Mouse (Mus musculus): ENCODE measurements around the gene Slc39a7. TPM values are rescaled to one million over a fixed set of nuclear protein-coding genes. Genes with fewer than 3 reads are reported as not detected.

The Slc39a7 gene
- polyA plus RNA-seq, 1 experiment from 2014 or later = 169 TPM

DNA sequence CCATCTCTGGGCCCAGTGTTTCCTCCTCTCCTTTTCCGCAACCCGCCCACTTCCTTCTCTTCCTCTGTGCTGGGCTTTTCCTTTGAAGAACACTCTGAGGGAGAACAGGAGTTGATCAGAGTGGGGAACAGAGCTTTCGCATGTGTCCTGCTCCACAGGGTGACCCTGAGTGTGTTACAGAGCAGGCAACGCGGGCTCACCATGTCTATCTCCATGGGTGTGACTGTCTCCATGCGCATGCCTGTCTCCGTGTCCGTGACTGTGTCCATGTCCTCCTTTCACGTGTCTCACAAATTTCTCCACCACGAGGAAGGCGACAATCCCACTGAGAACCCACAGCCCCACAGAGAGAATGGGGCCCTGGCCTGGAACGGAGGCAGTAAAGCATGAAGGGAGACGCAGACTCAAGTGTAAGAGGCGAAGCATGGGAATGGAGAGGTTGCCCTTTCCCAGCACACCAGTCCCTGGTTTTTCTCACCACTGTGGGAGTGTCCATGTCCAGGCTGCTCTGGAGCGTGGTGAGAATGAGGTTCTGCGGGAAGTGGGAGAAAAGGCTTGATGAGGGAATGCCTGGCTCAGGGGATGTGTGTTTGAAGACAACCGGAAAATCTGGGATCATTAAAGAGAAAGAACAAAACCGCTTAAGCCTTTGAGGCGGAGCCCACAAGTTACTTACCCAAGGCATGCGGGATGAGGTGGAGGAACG lies 1.4 kb downstream of the Slc39a7 start:
- H3K9ac ChIP-seq = peak overlapping the region; percentile 11; the same call in 1 of the 2 replicates
- WGBS = 75% methylated on average over 21 of the region's 21 CpGs
- no peak for ATAC-seq (ENCODE audit: insufficient read depth, low FRiP score, low read depth)
- H3K27me3 ChIP-seq (replicated peaks) = no peaks in the 10 kb centered on the region
- no peak overlapping the region for H3K27ac ChIP-seq
- peak overlapping the region; percentile 92 for H3K4me2 ChIP-seq
- peaks cover 15% of the 10 kb centered on the region for H3K36me3 ChIP-seq
- peak overlapping the region; percentile 79 for H3K4me3 ChIP-seq (replicated peaks)
- H3K4me1 ChIP-seq = peaks cover 61% of the 10 kb centered on the region
- no peaks in the 10 kb centered on the region for H3K9me3 ChIP-seq

DNA sequence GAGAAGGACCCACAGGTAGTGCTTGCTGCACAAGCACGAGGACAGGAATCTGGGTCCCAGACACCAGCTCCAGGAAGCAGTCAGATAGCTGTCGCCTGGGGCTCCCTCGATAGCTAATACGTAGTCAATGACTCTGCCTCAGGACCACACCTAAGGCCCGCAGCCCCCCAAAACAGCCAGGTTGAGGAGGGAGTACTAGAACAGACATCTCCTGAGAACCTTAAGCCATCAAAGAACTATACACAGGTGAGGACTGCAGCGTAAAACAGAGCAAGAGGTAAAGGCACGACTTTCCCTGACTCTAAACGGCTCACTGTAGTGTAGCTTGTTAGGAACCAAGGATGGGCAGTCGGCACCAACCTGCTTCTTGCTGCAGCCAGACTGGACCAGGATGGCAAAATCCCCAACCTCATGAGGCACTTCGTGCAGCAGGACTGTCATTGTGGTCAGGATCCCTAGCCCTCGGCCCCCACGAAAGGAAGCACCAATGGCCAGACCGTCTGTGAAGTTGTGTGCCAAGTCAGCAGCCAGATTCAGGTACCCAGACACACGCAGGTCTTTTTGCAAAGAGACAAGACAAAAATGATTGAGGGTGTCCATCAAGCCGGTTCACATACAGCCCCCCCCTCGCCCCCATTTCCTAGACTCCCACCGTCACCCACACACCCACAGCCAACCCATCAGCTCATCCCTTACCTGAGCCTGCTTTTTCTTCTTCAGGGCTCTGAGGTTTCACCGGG lies 2.2 kb downstream of the Slc39a7 start:
- Histone ChIP-seq H3K27ac (no peak overlapping the region), H3K36me3 (peaks cover 15% of the 10 kb centered on the region), H3K4me3 (replicated peaks) (no peak overlapping the region; the same call in 1 of the 2 replicates), H3K27me3 (replicated peaks) (no peaks in the 10 kb centered on the region), H3K9me3 (no peaks in the 10 kb centered on the region), H3K4me2 (peak overlapping the region; percentile 92), H3K4me1 (peaks cover 61% of the 10 kb centered on the region), H3K9ac (no peak overlapping the region)
- ATAC-seq (ENCODE audit: insufficient read depth, low FRiP score, low read depth) = no peak
- WGBS = 86% methylated on average over 18 of the region's 18 CpGs

DNA sequence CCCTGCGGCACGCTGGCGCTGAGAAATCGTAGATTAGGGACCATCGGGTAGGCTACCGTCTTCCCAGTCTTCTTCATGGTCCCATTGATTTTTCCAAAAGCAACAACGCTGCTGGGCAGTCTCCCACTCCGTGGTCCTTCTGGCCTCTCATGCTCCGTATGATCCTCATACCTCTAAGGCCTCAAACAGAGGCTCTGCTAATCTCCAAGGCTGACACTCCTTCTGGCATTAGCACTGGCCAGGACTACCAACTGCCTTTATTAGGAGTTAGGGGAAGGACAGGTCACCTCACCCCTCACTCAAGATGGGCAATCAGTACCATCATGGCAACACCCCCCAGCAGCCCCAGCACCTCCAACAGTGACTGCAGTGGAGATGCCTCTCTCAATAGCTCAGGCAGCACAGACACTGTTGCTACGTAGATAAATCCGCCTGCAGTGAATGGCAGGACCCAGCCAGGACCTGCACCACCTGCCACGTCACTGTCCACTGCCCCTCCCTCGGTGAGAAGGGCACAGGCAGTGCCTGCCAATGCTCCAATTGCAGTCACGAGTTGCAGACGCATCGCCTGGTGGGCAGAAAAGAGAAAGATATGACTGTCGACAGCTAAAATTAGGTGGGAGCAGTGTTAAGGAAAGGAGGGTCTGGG lies 2.9 kb downstream of the Slc39a7 start:
- Histone ChIP-seq H3K9me3 (no peaks in the 10 kb centered on the region), H3K36me3 (peaks cover 9% of the 10 kb centered on the region), H3K4me1 (peaks cover 62% of the 10 kb centered on the region), H3K9ac (no peak overlapping the region), H3K4me2 (peak overlapping the region; percentile 94; the same call in 1 of the 2 replicates), H3K27ac (0 out of 2 replicates have a peak overlapping the region, but pooled peaks have one; percentile 12), H3K27me3 (replicated peaks) (no peaks in the 10 kb centered on the region), H3K4me3 (replicated peaks) (peak overlapping the region; percentile 56)
- 74% methylated on average over 17 of the region's 17 CpGs for WGBS
- ATAC-seq (ENCODE audit: insufficient read depth, low FRiP score, low read depth) = no peak

DNA sequence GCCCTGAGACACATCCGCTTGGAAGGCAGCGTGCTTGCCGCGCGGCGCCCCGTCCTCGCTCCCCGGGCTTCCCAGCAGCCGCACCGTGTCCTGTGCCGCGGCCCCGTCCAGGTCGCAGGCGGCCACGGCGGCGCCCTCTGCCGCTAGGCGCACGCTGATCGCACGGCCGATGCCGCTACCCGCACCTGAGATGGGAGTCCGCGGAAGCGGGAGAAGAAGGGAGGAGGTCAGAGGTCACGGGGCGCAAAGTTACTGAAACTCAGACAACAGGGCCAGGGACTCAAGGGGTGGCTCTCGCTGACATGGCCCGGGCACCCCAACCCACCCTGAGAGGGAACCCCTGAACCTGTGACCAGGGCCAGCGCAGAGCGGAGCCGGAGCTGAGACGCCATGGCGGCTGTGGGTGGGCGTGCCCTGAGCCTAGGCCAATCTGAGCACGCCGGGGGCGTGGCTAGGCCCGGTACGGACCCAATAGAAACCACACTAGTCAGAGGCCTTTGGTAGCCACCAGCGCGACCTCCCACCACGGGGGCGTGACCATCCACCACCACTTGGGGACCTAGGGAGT lies 3.7 kb downstream of the Slc39a7 start, which contains the start of gene H2-Ke6:
H2-Ke6 (minus strand) TSS at position 405 of the 568 bp plus-strand sequence.
- peak within 1 kb of the TSS; percentile 78 for H3K27ac ChIP-seq
- peak within 1 kb of the TSS; percentile 46 for H3K9ac ChIP-seq
- H3K36me3 ChIP-seq = peaks cover 14% of the 10 kb centered on the region
- peak; percentile 80 for ATAC-seq (ENCODE audit: insufficient read depth, low FRiP score, low read depth)
- WGBS = under 1% methylated on average over 49 of the region's 49 CpGs
- H3K4me3 ChIP-seq (replicated peaks) = peak within 1 kb of the TSS; percentile 56
- H3K27me3 ChIP-seq (replicated peaks) = no peaks in the 10 kb centered on the region
- H3K9me3 ChIP-seq = no peaks in the 10 kb centered on the region
- peaks cover 59% of the 10 kb centered on the region for H3K4me1 ChIP-seq
- peak within 1 kb of the TSS; percentile 94 for H3K4me2 ChIP-seq

DNA sequence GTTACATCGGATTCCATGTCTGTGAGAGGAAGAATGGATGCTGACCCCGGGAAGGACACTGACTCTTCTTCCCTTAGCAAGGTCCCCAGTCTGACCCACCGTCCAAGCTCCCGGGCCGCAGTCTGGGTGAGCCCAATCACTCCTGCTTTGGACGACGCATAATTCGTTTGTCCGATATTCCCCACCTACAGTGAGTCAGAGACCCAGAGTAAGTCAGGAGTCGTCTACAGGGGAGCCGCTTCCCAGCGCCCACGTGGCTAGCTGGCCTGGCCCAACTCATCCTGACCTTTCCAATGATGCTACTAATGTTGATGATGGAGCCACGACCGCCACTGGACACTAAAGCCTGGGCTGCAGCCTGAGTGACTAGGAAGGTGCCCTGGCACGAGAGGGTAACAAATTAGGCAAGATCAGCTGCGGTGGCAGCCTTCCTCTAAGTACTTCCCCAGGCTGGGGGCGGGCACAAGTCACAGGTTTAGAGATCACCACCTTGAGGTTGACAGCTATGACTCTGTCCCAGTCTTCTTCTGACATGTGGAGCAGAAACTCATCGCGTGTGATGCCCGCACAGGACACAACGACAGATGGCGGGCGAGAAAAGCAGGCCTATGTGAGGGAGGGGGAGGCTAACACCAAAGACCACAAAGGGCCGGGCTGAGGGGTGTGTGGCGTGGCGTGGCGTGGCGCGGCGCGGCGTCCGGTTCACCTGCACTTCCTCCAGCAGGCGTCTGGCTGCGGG lies 4.4 kb downstream of the Slc39a7 start:
- peaks cover 21% of the 10 kb centered on the region for H3K36me3 ChIP-seq
- peak overlapping the region; percentile 94 for H3K4me2 ChIP-seq
- 11% methylated on average over 36 of the region's 36 CpGs for WGBS
- no peak for ATAC-seq (ENCODE audit: insufficient read depth, low FRiP score, low read depth)
- H3K9me3 ChIP-seq = no peaks in the 10 kb centered on the region
- H3K9ac ChIP-seq = peak overlapping the region; percentile 46
- no peaks in the 10 kb centered on the region for H3K27me3 ChIP-seq (replicated peaks)
- H3K4me1 ChIP-seq = peaks cover 57% of the 10 kb centered on the region
- H3K27ac ChIP-seq = peak overlapping the region; percentile 78
- peak overlapping the region; percentile 56 for H3K4me3 ChIP-seq (replicated peaks)

DNA sequence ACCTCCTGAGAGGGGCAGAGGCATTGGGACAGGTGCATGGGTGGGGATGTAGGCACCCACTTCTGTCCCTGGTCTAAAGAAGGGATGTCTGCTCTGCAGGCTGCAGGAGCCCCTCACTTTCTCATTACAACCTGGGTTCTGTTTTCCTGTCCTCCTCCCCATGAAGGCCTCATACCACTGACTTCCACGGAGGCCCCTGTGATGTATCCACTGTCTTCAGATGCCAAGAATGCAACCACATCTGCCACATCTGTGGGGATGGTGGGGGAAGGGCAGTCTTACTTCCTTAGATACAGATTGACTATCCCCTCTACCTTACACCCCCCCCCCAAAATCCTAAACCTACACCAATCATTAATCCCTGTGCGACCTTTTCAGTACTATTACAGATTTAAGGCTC lies 5.3 kb downstream of the Slc39a7 start:
- H3K4me1 ChIP-seq = peaks cover 57% of the 10 kb centered on the region
- no peak overlapping the region for H3K27ac ChIP-seq
- H3K4me2 ChIP-seq = peak overlapping the region; percentile 94; the same call in 1 of the 2 replicates
- no peaks in the 10 kb centered on the region for H3K27me3 ChIP-seq (replicated peaks)
- H3K4me3 ChIP-seq (replicated peaks) = no peak overlapping the region
- no peak overlapping the region for H3K9ac ChIP-seq
- ATAC-seq (ENCODE audit: insufficient read depth, low FRiP score, low read depth) = no peak
- H3K9me3 ChIP-seq = no peaks in the 10 kb centered on the region
- H3K36me3 ChIP-seq = peaks cover 28% of the 10 kb centered on the region
- 47% methylated on average over 2 of the region's 2 CpGs for whole genome bisulfite sequencing

DNA sequence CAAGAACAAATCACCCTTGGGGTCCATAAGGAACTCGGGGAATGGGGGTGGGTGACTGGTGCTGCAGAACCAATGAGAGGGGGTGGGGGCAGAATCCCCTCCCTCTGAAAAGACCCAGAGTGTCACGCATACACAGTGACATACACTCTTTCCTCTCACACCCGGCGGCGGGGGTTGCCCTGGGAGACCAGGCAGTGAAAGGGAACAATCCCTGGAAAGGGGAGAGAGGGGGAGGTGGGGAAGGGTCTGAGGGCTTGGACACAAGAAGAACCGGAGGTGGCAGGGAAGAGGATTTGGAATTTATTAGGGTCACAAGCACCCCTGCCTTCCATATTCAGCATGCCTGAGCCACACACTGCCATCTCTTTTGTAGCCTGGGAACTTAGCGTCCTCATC lies 5.7 kb downstream of the Slc39a7 start:
- peak overlapping the region; percentile 90 for H3K4me3 ChIP-seq (replicated peaks)
- no peaks in the 10 kb centered on the region for H3K27me3 ChIP-seq (replicated peaks)
- WGBS = 32% methylated on average over 7 of the region's 7 CpGs
- H3K27ac ChIP-seq = no peak overlapping the region
- no peaks in the 10 kb centered on the region for H3K9me3 ChIP-seq
- no peak overlapping the region for H3K9ac ChIP-seq
- peaks cover 57% of the 10 kb centered on the region for H3K4me1 ChIP-seq
- H3K4me2 ChIP-seq = peak overlapping the region; percentile 94
- H3K36me3 ChIP-seq = peaks cover 31% of the 10 kb centered on the region
- no peak for ATAC-seq (ENCODE audit: insufficient read depth, low FRiP score, low read depth)

DNA sequence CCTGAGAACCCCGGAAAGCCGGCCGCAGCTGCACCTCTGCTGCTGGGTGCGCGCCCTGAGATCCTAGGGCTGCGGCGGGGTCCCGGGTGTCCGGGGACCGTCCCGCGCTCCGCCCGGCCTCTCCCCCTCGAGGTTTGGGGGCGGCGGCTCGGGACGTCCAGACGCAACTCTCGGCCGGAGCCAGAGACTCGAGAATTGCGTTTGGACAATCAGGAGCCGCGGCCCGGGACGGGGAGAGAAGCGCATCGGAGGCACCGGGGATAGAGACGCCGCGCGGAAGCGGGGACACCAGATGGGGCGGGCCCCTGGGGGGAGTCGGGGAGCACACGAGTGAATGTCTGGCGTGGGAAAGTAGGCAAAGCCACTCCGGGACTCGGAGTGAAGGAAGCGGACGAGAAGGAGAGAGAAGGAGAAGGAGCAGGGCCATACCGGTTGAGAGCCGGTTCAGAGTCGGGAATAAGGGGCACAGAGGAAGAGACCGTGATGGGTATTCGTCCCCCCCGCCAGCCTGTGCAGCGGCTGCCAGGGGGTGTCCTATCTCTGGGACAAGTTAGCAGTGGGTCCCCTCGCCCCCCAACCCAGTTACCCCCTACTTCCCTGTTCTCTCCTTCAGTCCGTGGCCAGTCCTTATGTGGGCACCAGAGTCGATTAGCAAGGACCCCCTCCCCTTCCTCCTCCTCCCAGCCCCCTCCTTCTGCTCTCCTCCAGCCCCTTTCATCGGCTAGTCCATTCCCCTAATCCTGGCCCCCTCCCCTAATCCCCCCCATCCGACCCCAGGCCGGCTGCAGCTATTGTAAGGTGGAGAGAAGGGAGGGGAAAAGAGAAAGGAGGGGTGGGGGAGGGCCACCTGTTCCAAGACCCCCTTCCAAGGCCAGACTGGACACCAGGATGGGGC lies 6.4 kb downstream of the Slc39a7 start:
- peak overlapping the region; percentile 90 for H3K4me3 ChIP-seq (replicated peaks)
- H3K36me3 ChIP-seq = peaks cover 36% of the 10 kb centered on the region
- WGBS = 1% methylated on average over 57 of the region's 57 CpGs
- peak overlapping the region; percentile 94 for H3K9ac ChIP-seq
- peaks cover 52% of the 10 kb centered on the region for H3K4me1 ChIP-seq
- H3K9me3 ChIP-seq = no peaks in the 10 kb centered on the region
- peak overlapping the region; percentile 91 for H3K4me2 ChIP-seq
- H3K27me3 ChIP-seq (replicated peaks) = no peaks in the 10 kb centered on the region
- peak; percentile 1; the same call in 1 of the 2 replicates for ATAC-seq (ENCODE audit: insufficient read depth, low FRiP score, low read depth)
- peak overlapping the region; percentile 94 for H3K27ac ChIP-seq

DNA sequence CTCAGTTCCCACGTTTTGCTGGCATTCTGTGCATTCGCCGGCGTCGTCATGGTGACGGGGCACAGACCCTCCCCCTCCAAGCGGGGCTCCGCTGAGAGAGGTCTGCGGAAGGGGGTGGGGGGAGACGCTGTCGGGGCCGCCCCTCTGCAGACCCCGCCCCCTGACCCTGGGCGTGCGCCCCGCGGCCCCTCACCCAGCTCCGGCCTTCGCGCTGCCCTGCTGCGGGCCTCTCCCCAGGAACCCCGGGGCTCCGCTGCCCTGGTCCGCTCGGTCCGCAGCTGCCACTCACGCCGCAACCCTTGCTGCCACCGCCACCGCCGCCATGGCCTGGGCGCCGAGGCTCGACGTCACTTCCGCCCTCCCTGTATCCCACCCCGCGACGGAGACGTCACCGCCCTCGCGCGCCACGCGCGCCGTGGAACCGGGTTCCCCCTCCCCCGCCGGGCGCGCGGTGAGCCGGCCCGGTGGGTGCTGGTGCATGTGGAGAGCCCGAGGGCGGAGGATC lies 7.1 kb downstream of the Slc39a7 start, which contains the start of gene Ring1:
Ring1 (minus strand) TSS at position 364 of the 505 bp plus-strand sequence.
- peak within 1 kb of the TSS; percentile 91 for H3K4me2 ChIP-seq
- H3K9me3 ChIP-seq = no peaks in the 10 kb centered on the region
- H3K4me1 ChIP-seq = peaks cover 45% of the 10 kb centered on the region
- whole genome bisulfite sequencing = under 1% methylated on average over 56 of the region's 58 CpGs
- no peaks in the 10 kb centered on the region for H3K27me3 ChIP-seq (replicated peaks)
- peak within 1 kb of the TSS; percentile 94 for H3K9ac ChIP-seq
- H3K4me3 ChIP-seq (replicated peaks) = peak within 1 kb of the TSS; percentile 90
- ATAC-seq (ENCODE audit: insufficient read depth, low FRiP score, low read depth) = peak; percentile 40
- H3K27ac ChIP-seq = peak within 1 kb of the TSS; percentile 94
- peaks cover 38% of the 10 kb centered on the region for H3K36me3 ChIP-seq

DNA sequence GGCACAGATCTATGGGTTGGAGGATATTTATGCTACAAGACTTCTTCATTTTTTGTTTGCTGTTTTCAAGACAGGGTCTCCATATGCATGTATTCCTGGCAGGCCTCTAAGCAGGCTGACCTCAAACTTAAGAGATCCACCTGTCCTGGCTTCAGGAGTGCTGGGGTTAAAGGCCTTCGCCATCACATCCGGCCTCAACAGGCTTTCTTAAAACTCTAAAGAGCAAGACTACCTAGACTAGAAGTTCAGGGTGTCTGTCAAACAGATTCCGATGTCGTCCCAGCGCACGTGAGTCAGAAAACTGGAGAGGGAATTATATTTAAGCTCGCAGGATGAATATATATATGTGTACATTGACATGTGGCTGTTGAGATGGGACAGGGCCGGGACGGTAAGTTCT lies 7.8 kb downstream of the Slc39a7 start:
- Histone ChIP-seq H3K9ac (peak overlapping the region; percentile 94; the same call in 1 of the 2 replicates), H3K9me3 (no peaks in the 10 kb centered on the region), H3K4me2 (peak overlapping the region; percentile 91), H3K36me3 (peaks cover 34% of the 10 kb centered on the region), H3K27me3 (replicated peaks) (no peaks in the 10 kb centered on the region), H3K4me1 (peaks cover 42% of the 10 kb centered on the region), H3K27ac (peak overlapping the region; percentile 94), H3K4me3 (replicated peaks) (peak overlapping the region; percentile 90)
- ATAC-seq (ENCODE audit: insufficient read depth, low FRiP score, low read depth) = no peak
- WGBS = 56% methylated on average over 9 of the region's 9 CpGs
